Mouse (Mus musculus): ENCODE results near the gene Apol9a.
"Not testable (repeated sequence)": the region's sequence is repeated elsewhere in the genome, so short reads cannot be mapped to it uniquely, and the experiment has no call there.

- not testable (repeated sequence) for TF ChIP-seq POLR2AphosphoS2 (IDR thresholded peaks at IDR 0.05; ENCODE audit: low read length); GABPA (IDR thresholded peaks at IDR 0.05; ENCODE audit: low read depth, low read length); GATA1 (IDR thresholded peaks at IDR 0.05; ENCODE audit: low read depth, low read length); CTCF (IDR thresholded peaks at IDR 0.05 in 2 of 3, conservative IDR thresholded peaks at IDR 0.05 in 1 of 3; ENCODE audit: control insufficient read depth in 1 of 3, insufficient read depth in 1 of 3, low read depth in 2 of 3, low read length in 3 of 3, poor library complexity in 1 of 3, severe bottlenecking in 1 of 3)
These were observed 17.9 kb upstream of the Apol9a start for GRCm38 (mm10) chr15:77428690-77429448.
